Mouse (Mus musculus) lung, embryonic 15.5 days (tissue): ENCODE measurements around the gene Onecut1. TPM values are rescaled to one million over a fixed set of nuclear protein-coding genes. Genes with fewer than 3 reads are reported as not detected.

ENCODE experiments used
- ATAC-seq: fragments of 200-750 bp; cut with Nextera tagmentation; 2 replicates; pipeline ENCODE4 v1.8.0; 2017; ENCODE audit warnings: moderate number of reproducible peaks, borderline replicate concordance; ENCODE audit not compliant: low FRiP score, low TSS enrichment; ENCODE audit errors: extremely low read depth
- H3K27ac ChIP-seq: fragments of 300-500 bp; sonication (generic); 2 replicates; pipeline ENCODE4 v1.5.1; 2015; ENCODE audit warnings: moderate library complexity, mild to moderate bottlenecking, inconsistent platforms
- H3K27me3 ChIP-seq: fragments of 300-500 bp; sonication (generic); 2 replicates; pipeline ENCODE4 v1.6.1; 2015; ENCODE audit warnings: inconsistent platforms
- H3K36me3 ChIP-seq: fragments of 300-500 bp; sonication (generic); 2 replicates; pipeline ENCODE4 v1.6.1; 2015; ENCODE audit warnings: inconsistent platforms
- H3K4me1 ChIP-seq: fragments of 300-500 bp; sonication (generic); 2 replicates; pipeline ENCODE4 v1.6.1; 2015; ENCODE audit warnings: inconsistent platforms
- H3K4me2 ChIP-seq: fragments of 300-500 bp; sonication (generic); 2 replicates; pipeline ENCODE4 v1.6.1; 2015; ENCODE audit warnings: inconsistent platforms, mild to moderate bottlenecking, moderate library complexity
- H3K4me3 ChIP-seq: fragments of 300-500 bp; sonication (generic); 2 replicates; pipeline ENCODE4 v1.5.1; 2015; ENCODE audit warnings: mild to moderate bottlenecking, inconsistent platforms
- H3K9ac ChIP-seq: fragments of 300-500 bp; sonication (generic); 2 replicates; pipeline ENCODE4 v1.6.1; 2015; ENCODE audit warnings: inconsistent platforms
- H3K9me3 ChIP-seq: fragments of 300-500 bp; sonication (generic); 2 replicates; pipeline ENCODE4 v1.6.1; 2016; ENCODE audit warnings: inconsistent platforms
- WGBS: fragments of 180-500 bp; shearing (Covaris S2); methylation state at CpG from one replicate; pipeline ENCODE4 v1.1.7; 2015; 5-methylcytosine and 5-hydroxymethylcytosine counted together
- polyA plus RNA-seq: library from polyadenylated mRNA; unstranded; fragments of >200 nt; fragmentation: Nextera tagmentation; extraction: Ambion mirVana; gene quantifications from 2 replicates; pipeline ENCODE4 v1.2.1, GENCODE M21; 2015

Onecut1 gene
- polyA plus RNA-seq, 1 experiment from 2014 or later, result not detected

GRCm38 (mm10) chr9:74921422-74921821 lies 59.7 kb downstream of the Onecut1 start:
- H3K27me3 ChIP-seq, result no peaks in the 10 kb centered on the region
- no peak overlapping the region for H3K9ac ChIP-seq
- no peaks in the 10 kb centered on the region for H3K9me3 ChIP-seq
- ATAC-seq, result no peak
- no peak overlapping the region for H3K27ac ChIP-seq
- no peak overlapping the region for H3K4me2 ChIP-seq
- H3K36me3 ChIP-seq, result no peaks in the 10 kb centered on the region
- 14% methylated on average over 1 of the region's 1 CpGs for WGBS
- no peaks in the 10 kb centered on the region for H3K4me1 ChIP-seq
- no peak overlapping the region for H3K4me3 ChIP-seq

- 44% methylated on average over 3 of the region's 3 CpGs for WGBS
- Histone ChIP-seq H3K9me3 (no peaks in the 10 kb centered on the region), H3K27me3 (no peaks in the 10 kb centered on the region), H3K9ac (no peak overlapping the region), H3K27ac (no peak overlapping the region), H3K4me2 (no peak overlapping the region), H3K4me3 (no peak overlapping the region), H3K36me3 (no peaks in the 10 kb centered on the region), H3K4me1 (no peaks in the 10 kb centered on the region)
- no peak for ATAC-seq
Measured at GRCm38 (mm10) chr9:74922884-74923283, 61.2 kb downstream of the Onecut1 start.

- no peak for ATAC-seq
- Histone ChIP-seq H3K36me3 (no peaks in the 10 kb centered on the region), H3K27me3 (no peaks in the 10 kb centered on the region), H3K4me2 (no peak overlapping the region), H3K27ac (no peak overlapping the region), H3K9ac (no peak overlapping the region), H3K4me1 (no peaks in the 10 kb centered on the region), H3K4me3 (no peak overlapping the region), H3K9me3 (no peaks in the 10 kb centered on the region)
- WGBS, result 81% methylated on average over 6 of the region's 6 CpGs
Measured at GRCm38 (mm10) chr9:74923291-74923977, 61.7 kb downstream of the Onecut1 start.

- no peak overlapping the region for H3K4me3 ChIP-seq
- H3K9me3 ChIP-seq, result no peaks in the 10 kb centered on the region
- H3K9ac ChIP-seq, result no peak overlapping the region
- H3K27ac ChIP-seq, result no peak overlapping the region
- no peak overlapping the region for H3K4me2 ChIP-seq
- no peak for ATAC-seq
- H3K36me3 ChIP-seq, result no peaks in the 10 kb centered on the region
- 81% methylated on average over 10 of the region's 10 CpGs for WGBS
- no peaks in the 10 kb centered on the region for H3K4me1 ChIP-seq
- H3K27me3 ChIP-seq, result no peaks in the 10 kb centered on the region
Measured at GRCm38 (mm10) chr9:74925220-74925769, 63.6 kb downstream of the Onecut1 start.

GRCm38 (mm10) chr9:74929981-74930423 lies 68.3 kb downstream of the Onecut1 start:
- H3K9ac ChIP-seq, result no peak overlapping the region
- no peak overlapping the region for H3K4me3 ChIP-seq
- no peak for ATAC-seq
- no peaks in the 10 kb centered on the region for H3K36me3 ChIP-seq
- H3K9me3 ChIP-seq, result no peaks in the 10 kb centered on the region
- H3K27ac ChIP-seq, result no peak overlapping the region
- no peaks in the 10 kb centered on the region for H3K4me1 ChIP-seq
- H3K4me2 ChIP-seq, result no peak overlapping the region
- no peaks in the 10 kb centered on the region for H3K27me3 ChIP-seq
- 84% methylated on average over 4 of the region's 4 CpGs for WGBS

- WGBS, result 84% methylated on average over 5 of the region's 5 CpGs
- Histone ChIP-seq H3K4me1 (no peaks in the 10 kb centered on the region), H3K27ac (no peak overlapping the region), H3K4me3 (no peak overlapping the region), H3K36me3 (no peaks in the 10 kb centered on the region), H3K27me3 (no peaks in the 10 kb centered on the region), H3K4me2 (no peak overlapping the region), H3K9ac (no peak overlapping the region), H3K9me3 (no peaks in the 10 kb centered on the region)
- ATAC-seq, result no peak
Measured at GRCm38 (mm10) chr9:74930653-74931052, 68.9 kb downstream of the Onecut1 start.

GRCm38 (mm10) chr9:74935289-74935688 lies 73.6 kb downstream of the Onecut1 start:
- no peak overlapping the region for H3K9ac ChIP-seq
- H3K27me3 ChIP-seq, result no peaks in the 10 kb centered on the region
- no peak overlapping the region for H3K27ac ChIP-seq
- no peak overlapping the region for H3K4me2 ChIP-seq
- WGBS, result 53% methylated on average over 3 of the region's 3 CpGs
- ATAC-seq, result no peak
- no peaks in the 10 kb centered on the region for H3K9me3 ChIP-seq
- H3K4me1 ChIP-seq, result no peaks in the 10 kb centered on the region
- H3K36me3 ChIP-seq, result no peaks in the 10 kb centered on the region
- no peak overlapping the region for H3K4me3 ChIP-seq

GRCm38 (mm10) chr9:74937761-74938160 lies 76.0 kb downstream of the Onecut1 start:
- no peaks in the 10 kb centered on the region for H3K36me3 ChIP-seq
- H3K27me3 ChIP-seq, result no peaks in the 10 kb centered on the region
- no peak overlapping the region for H3K9ac ChIP-seq
- H3K4me3 ChIP-seq, result no peak overlapping the region
- no peaks in the 10 kb centered on the region for H3K4me1 ChIP-seq
- ATAC-seq, result no peak
- H3K4me2 ChIP-seq, result no peak overlapping the region
- 91% methylated on average over 3 of the region's 3 CpGs for WGBS
- no peaks in the 10 kb centered on the region for H3K9me3 ChIP-seq
- no peak overlapping the region for H3K27ac ChIP-seq

- no peaks in the 10 kb centered on the region for H3K4me1 ChIP-seq
- no peak overlapping the region for H3K4me2 ChIP-seq
- no peak overlapping the region for H3K9ac ChIP-seq
- H3K27me3 ChIP-seq, result no peaks in the 10 kb centered on the region
- H3K36me3 ChIP-seq, result no peaks in the 10 kb centered on the region
- 58% methylated on average over 12 of the region's 12 CpGs for WGBS
- no peak for ATAC-seq
- H3K9me3 ChIP-seq, result no peaks in the 10 kb centered on the region
- no peak overlapping the region for H3K27ac ChIP-seq
- H3K4me3 ChIP-seq, result no peak overlapping the region
Measured at GRCm38 (mm10) chr9:74938670-74939534, 77.2 kb downstream of the Onecut1 start.

Other genes starting within 250 kb of the Onecut1 start
- gene Fam214a, start 91.0 kb downstream of the Onecut1 start, polyA plus RNA-seq, result 9.6 and 12.0 TPM in 2 replicates
- gene Arpp19, start 175.7 kb downstream of the Onecut1 start, polyA plus RNA-seq, result 254 and 268 TPM in 2 replicates
- 11.9 and 13.4 TPM in 2 replicates for gene Myo5a, start 209.1 kb downstream of the Onecut1 start, polyA plus RNA-seq